Mouse (Mus musculus) gonadal fat pad, adult 2 months (tissue): Measurements from ENCODE around the gene Stra6l. TPM values are rescaled to one million over a fixed set of nuclear protein-coding genes. Genes with fewer than 3 reads are reported as not detected.

Source experiments
- DNase-seq: peaks from one replicate; pipeline ENCODE4 v3.0.0-alpha.2; 2012; ENCODE audit warnings: low read depth
- polyA plus RNA-seq: library from polyadenylated mRNA; depleted of rRNA; stranded (reverse); fragments of >200 nt; gene quantifications from 2 replicates; pipeline ENCODE4 v1.2.3, GENCODE M21; 2012; rRNA removed

Stra6l gene
- polyA plus RNA-seq, 1 experiment, result 0.31 TPM

DNA sequence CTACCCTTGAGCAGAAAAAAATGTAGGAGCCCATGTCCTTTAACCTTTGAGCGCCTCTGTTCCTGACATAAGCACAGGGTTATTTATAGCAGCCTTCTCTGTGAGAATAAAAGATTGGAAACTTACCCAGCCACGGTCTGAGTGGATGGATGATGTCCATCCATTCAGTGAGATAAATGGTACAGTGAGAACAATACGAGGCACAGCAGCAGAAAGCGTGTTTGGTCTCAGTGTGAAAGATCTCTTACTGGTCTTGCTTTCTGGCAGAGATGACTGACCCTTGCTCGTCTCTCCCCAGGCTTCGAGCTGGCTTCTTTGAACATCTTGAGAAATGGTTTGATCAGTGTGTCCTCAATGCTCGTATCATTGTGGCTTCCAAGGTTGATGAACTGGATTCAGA lies 68.6 kb downstream of the Stra6l start:
- DNase-seq, result no peak

DNA sequence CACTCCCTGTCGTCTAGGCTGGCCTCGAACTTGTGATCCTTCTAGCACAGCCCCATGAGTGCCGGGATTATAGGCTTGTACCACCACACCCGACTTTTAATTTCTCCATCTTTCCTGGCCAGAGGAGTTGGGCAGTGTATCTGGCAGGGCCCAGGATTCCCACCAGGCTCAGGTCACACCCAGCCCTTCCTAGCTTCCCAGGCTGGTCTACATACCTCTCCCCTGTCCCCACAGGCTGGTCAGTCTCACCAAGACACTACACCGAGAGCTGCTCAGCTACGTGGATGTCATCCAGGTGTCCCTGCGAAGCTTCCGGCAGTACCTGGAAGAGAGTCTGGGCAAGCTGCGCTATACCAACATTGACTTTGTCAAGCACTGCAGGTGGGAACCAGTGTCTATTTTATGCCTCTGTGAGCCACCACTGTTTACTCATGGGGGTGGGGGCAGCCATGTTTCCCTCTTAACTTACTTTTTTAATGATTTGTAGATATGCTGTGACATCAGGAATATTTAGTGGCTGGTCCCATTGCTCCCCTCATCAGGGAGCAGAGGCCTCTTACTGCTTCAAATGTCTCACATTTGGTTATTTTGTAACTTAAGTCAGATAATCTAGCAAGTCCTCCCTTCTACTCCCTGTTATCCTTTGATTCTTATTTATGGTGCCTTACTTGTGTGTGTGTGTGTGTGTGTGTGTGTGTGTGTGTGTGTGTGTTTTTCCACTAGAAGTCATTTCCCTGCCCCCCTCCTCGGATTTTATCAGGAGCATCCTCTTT lies 73.4 kb downstream of the Stra6l start:
- no peak for DNase-seq

DNA sequence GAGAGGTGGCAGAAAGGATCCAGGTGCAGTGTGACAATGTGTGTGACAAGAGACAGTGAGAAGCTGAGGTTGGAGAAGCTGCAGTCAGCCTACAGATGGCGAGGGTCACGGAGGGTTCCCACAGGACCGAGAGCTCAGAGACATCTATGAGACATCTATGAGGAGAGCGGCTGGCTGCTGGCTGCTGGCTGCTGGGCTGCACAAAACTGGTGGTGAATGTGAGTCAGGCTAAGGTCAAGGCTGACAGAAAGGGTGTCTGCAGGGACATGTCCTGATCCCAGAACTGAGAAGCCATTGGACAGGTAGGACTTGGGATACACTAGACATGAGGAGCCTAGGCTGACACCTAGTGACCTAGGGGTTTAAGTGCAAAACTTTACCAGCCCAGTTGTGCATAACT lies 75.5 kb downstream of the Stra6l start:
- no peak for DNase-seq

DNA sequence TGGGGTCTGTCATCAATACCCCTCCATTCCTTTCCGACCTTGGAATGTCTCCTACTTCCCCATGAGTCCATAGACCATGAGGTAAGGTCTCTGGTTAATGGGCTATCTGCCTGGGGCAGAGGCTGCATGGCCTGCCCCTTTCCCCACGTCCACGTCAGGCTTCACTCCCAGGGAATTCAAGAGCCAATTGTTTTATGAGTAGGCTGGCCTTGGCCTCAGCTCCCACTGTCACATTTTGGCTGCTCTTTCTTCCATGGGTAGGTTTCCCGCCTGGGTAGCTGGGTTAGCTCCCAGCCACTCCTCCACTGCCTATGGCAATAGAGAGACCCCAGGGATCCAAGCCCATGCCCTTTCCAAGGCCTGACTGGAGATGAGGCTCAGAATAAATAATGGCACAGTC lies 80.1 kb downstream of the Stra6l start:
- no peak for DNase-seq

Other genes starting within 250 kb of the Stra6l start
- 1.1 and 1.6 TPM in 2 replicates for gene Aldh1b1, start 49.6 kb upstream of the Stra6l start, polyA plus RNA-seq
- 0.05 TPM in 1 of 2 replicates, not detected in the other for gene Igfbpl1, start 21.7 kb upstream of the Stra6l start, polyA plus RNA-seq
- 0.42 and 0.63 TPM in 2 replicates for gene Ccdc180, start 41.6 kb downstream of the Stra6l start, polyA plus RNA-seq
- gene Tdrd7, start 116.7 kb downstream of the Stra6l start, polyA plus RNA-seq, result 21.9 and 28.9 TPM in 2 replicates
- gene Tmod1, start 190.3 kb downstream of the Stra6l start, polyA plus RNA-seq, result 4.2 and 6.5 TPM in 2 replicates